Mouse (Mus musculus) cerebellum, adult 11 months (tissue): ENCODE data around the gene Atp7b.

Experiments used
- DNase-seq: peaks from one replicate; pipeline ENCODE4 v3.0.0; 2022

Atp7b gene

GRCm38 (mm10) chr8:22022244-22022643, 37.9 kb downstream of the Atp7b start:
- no peak for DNase-seq

GRCm38 (mm10) chr8:22019498-22019897, 40.6 kb downstream of the Atp7b start:
- DNase-seq = no peak

- no peak for DNase-seq
Measured at GRCm38 (mm10) chr8:22017731-22018130, 42.4 kb downstream of the Atp7b start.

- no peak for DNase-seq
Measured at GRCm38 (mm10) chr8:22013034-22013707, 46.9 kb downstream of the Atp7b start.

- no peak for DNase-seq
Measured at GRCm38 (mm10) chr8:22009403-22009802, 50.7 kb downstream of the Atp7b start.

GRCm38 (mm10) chr8:22006423-22006822, 53.7 kb downstream of the Atp7b start:
- no peak for DNase-seq

GRCm38 (mm10) chr8:22004750-22005522, 55.2 kb downstream of the Atp7b start:
- DNase-seq = no peak

GRCm38 (mm10) chr8:21995181-21995580, 64.9 kb downstream of the Atp7b start:
- DNase-seq = no peak

GRCm38 (mm10) chr8:21992184-21992583, 67.9 kb downstream of the Atp7b start:
- peak; percentile 37 for DNase-seq

- DNase-seq = peak; percentile 11
Measured at GRCm38 (mm10) chr8:21981664-21982337, 78.3 kb downstream of the Atp7b start.

- no peak for DNase-seq
Measured at GRCm38 (mm10) chr8:21978193-21978592, 81.9 kb downstream of the Atp7b start.

- DNase-seq = no peak
Measured at GRCm38 (mm10) chr8:21969475-21969874, 90.6 kb downstream of the Atp7b start, which contains the start of gene Ccdc70. Ccdc70 (plus strand) TSS chr8:21969775.

- DNase-seq = no peak
Measured at GRCm38 (mm10) chr8:21966646-21967045, 93.5 kb downstream of the Atp7b start.

- DNase-seq = no peak
Measured at GRCm38 (mm10) chr8:21958414-21958813, 101.7 kb downstream of the Atp7b start, which contains the start of gene Fam90a1a. Fam90a1a (plus strand) TSS chr8:21958714.

GRCm38 (mm10) chr8:21956336-21956735, 103.8 kb downstream of the Atp7b start:
- no peak for DNase-seq

GRCm38 (mm10) chr8:21955321-21955720, 104.8 kb downstream of the Atp7b start:
- peak; percentile 4 for DNase-seq

- DNase-seq = no peak
Measured at GRCm38 (mm10) chr8:21947311-21948017, 112.6 kb downstream of the Atp7b start.

- no peak for DNase-seq
Measured at GRCm38 (mm10) chr8:21946462-21946861, 113.6 kb downstream of the Atp7b start, which contains the start of gene Defb13. Defb13 (plus strand) TSS chr8:21946762.
